Mouse (Mus musculus) heart, adult 2 months (tissue): Measurements from ENCODE around the gene Tmem141. TPM values are rescaled to one million over a fixed set of nuclear protein-coding genes. Genes with fewer than 3 reads are reported as not detected.

Experiments used
- DNase-seq, 2 experiments: peaks; one replicate each; pipeline ENCODE4 v3.0.0; 2021
- H3K27ac ChIP-seq: fragments of 200-600 bp; 2 replicates; pipeline ENCODE4 v1.8.1; 2022
- H3K27me3 ChIP-seq: fragments of 200-500 bp; 2 replicates; pipeline ENCODE4 v1.6.1; 2012; ENCODE audit warnings: mild to moderate bottlenecking, low read length, inconsistent platforms, mixed read lengths; ENCODE audit not compliant: control insufficient read depth, insufficient read depth
- H3K36me3 ChIP-seq: fragments of 200-500 bp; 2 replicates; pipeline ENCODE4 v1.6.1; 2012; ENCODE audit warnings: low read length, inconsistent platforms; ENCODE audit not compliant: control insufficient read depth, insufficient read depth
- H3K4me1 ChIP-seq: fragments of 200-500 bp; 2 replicates; pipeline ENCODE4 v1.6.1; 2011; ENCODE audit warnings: low read length; ENCODE audit not compliant: control insufficient read depth, insufficient read depth
- H3K4me3 ChIP-seq: fragments of 200-600 bp; 2 replicates; pipeline ENCODE4 v1.8.1; 2022
- H3K79me2 ChIP-seq: fragments of 200-500 bp; replicated peaks from 2 replicates; pipeline ENCODE4 v1.6.1; 2012; ENCODE audit warnings: mild to moderate bottlenecking, inconsistent platforms, low read length, moderate library complexity, mixed read lengths; ENCODE audit not compliant: control insufficient read depth, insufficient read depth
- H3K9ac ChIP-seq: fragments of 200-500 bp; 2 replicates; pipeline ENCODE4 v1.6.1; 2012; ENCODE audit warnings: low read depth, mild to moderate bottlenecking, control low read depth, inconsistent platforms, low read length, mixed read lengths
- CTCF ChIP-seq: fragments of 200-600 bp; IDR thresholded peaks from 2 replicates; pipeline ENCODE4 v1.8.1; 2022; ENCODE audit warnings: antibody characterized with exemption, mild to moderate bottlenecking, moderate library complexity
- EP300 ChIP-seq: fragments of 200-500 bp; IDR thresholded peaks from 2 replicates; pipeline ENCODE4 v1.6.1; 2011; ENCODE audit warnings: low read depth, low read length, control low read depth; ENCODE audit not compliant: insufficient read depth
- POLR2A ChIP-seq: fragments of 200-500 bp; IDR thresholded peaks from 2 replicates; pipeline ENCODE4 v1.6.1; 2011; ENCODE audit warnings: mild to moderate bottlenecking, low read depth, low read length, control low read depth; ENCODE audit not compliant: insufficient read depth
- WGBS: fragments of 180-500 bp; shearing (Covaris S2); methylation state at CpG from one replicate; pipeline ENCODE4 v1.1.7; 2018; 5-methylcytosine and 5-hydroxymethylcytosine counted together
- intact Hi-C: fragments of 180-260 bp; cut with DNase I; formaldehyde crosslinking; loops from one replicate; pipeline ENCODE4 v1.15.1; 2025
- polyA plus RNA-seq: library from polyadenylated mRNA; depleted of rRNA; stranded (reverse); fragments of >200 nt; gene quantifications from 2 replicates; pipeline ENCODE4 v1.2.3, GENCODE M21; 2012; rRNA removed
- total RNA-seq, 2 experiments: library from RNA; stranded (reverse); gene quantifications; 2 replicates each; pipeline ENCODE4 v1.2.3; 2021

Gene Tmem141
- total and polyA plus RNA-seq, 3 experiments = 29.4 to 49.2 (median 32.6) TPM

GRCm38 (mm10) chr2:25575432-25576027, 46.3 kb downstream of the Tmem141 start:
- Histone ChIP-seq H3K4me1 (peaks cover 4% of the 10 kb centered on the region), H3K27ac (peak overlapping the region; percentile 98), H3K79me2 (no peaks in the 10 kb centered on the region), H3K4me3 (peak overlapping the region; percentile 88), H3K9ac (peak overlapping the region; percentile 77), H3K27me3 (peaks cover 27% of the 10 kb centered on the region), H3K36me3 (no peaks in the 10 kb centered on the region)
- TF ChIP-seq POLR2A (no peak), CTCF (no peak), EP300 (no peak)
- 5% methylated on average over 21 of the region's 21 CpGs for WGBS
- peak; percentile 57 to 60 for DNase-seq
- intact Hi-C loops = no loop called here

GRCm38 (mm10) chr2:25574579-25575431, 47.0 kb downstream of the Tmem141 start, which contains the start of the genes Mamdc4 and Phpt1:
Mamdc4 (minus strand) TSS chr2:25574845.
Phpt1 (minus strand) TSS chr2:25575224.
- peak; percentile 81 for TF ChIP-seq POLR2A
- TF ChIP-seq EP300 = peak; percentile 41; the same call in 1 of the 2 replicates
- no peak for TF ChIP-seq CTCF
- peak within 1 kb of the TSS; percentile 98 for H3K27ac ChIP-seq
- WGBS = 1% methylated on average over 43 of the region's 45 CpGs
- peak within 1 kb of the TSS; percentile 88 for H3K9ac ChIP-seq
- no peaks in the 10 kb centered on the region for H3K36me3 ChIP-seq
- H3K4me1 ChIP-seq = peaks cover 1% of the 10 kb centered on the region
- H3K79me2 ChIP-seq = no peaks in the 10 kb centered on the region
- peaks cover 25% of the 10 kb centered on the region for H3K27me3 ChIP-seq
- peak; percentile 97 to 98 for DNase-seq
- intact Hi-C loops = no loop called here
- peak within 1 kb of the TSS; percentile 88 for H3K4me3 ChIP-seq

DNA sequence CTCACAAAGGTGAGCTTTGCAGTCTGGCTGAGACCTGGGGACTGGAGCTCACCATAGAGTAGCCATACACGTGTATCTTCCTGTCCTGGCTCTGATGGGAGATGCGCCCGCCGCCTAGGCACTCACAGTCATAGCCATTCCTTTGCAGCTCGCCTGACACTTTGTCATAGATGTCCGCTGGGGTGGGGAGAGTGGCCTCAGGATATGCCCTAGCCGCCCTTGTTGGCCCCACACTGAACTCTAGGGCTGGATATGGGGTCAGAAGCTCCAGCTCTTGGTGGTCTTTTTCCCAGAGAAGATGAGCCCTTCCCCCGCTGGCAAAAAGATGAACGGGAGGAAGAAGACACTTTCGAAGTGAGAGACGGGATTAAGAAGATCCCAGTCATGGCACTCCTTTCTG, 47.7 kb downstream of the Tmem141 start:
- H3K27ac ChIP-seq = peak overlapping the region; percentile 98
- WGBS = 11% methylated on average over 11 of the region's 11 CpGs

DNA sequence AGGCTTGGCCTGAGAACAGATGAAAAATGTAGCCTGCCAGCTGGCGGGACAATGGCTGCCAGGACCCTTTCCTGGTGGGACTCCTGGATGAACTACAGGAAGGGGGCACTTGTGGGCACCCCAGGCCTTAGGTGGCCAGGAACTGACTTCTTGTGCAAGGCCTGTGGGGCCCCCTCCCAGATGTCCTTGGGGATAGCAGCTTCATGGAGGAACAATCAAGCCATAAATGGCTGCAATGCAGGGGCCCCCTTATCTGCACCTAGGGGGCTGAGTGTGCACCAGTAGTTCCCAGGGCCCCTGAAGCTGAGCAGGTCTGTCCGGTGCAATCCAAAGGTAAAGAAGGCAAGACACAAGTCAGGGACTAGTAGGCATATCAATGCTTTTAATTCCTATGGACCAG, 48.7 kb downstream of the Tmem141 start:
- Histone ChIP-seq H3K27ac (no peak overlapping the region), H3K9ac (no peak overlapping the region), H3K27me3 (peaks cover 10% of the 10 kb centered on the region), H3K4me3 (no peak overlapping the region), H3K36me3 (no peaks in the 10 kb centered on the region), H3K4me1 (peaks cover 1% of the 10 kb centered on the region), H3K79me2 (no peaks in the 10 kb centered on the region)
- intact Hi-C loops = no loop called here
- DNase-seq = peak in 1 of 2 experiments; percentile 15
- 84% methylated on average over 2 of the region's 2 CpGs for WGBS
- TF ChIP-seq CTCF = no peak
- TF ChIP-seq EP300 = no peak
- TF ChIP-seq POLR2A = no peak

More for the DNA sequence above, 47.7 kb downstream of the Tmem141 start:
- Histone ChIP-seq H3K36me3 (no peaks in the 10 kb centered on the region), H3K9ac (peak overlapping the region; percentile 88), H3K4me3 (peak overlapping the region; percentile 88), H3K27me3 (peaks cover 19% of the 10 kb centered on the region), H3K79me2 (no peaks in the 10 kb centered on the region), H3K4me1 (peaks cover 1% of the 10 kb centered on the region)
- no peak for TF ChIP-seq CTCF
- no peak for TF ChIP-seq POLR2A
- TF ChIP-seq EP300 = no peak
- intact Hi-C loops = no loop called here
- peak in 1 of 2 experiments; percentile 31 for DNase-seq

- Histone ChIP-seq H3K27ac (no peak overlapping the region), H3K27me3 (no peaks in the 10 kb centered on the region), H3K36me3 (no peaks in the 10 kb centered on the region), H3K9ac (no peak overlapping the region), H3K4me1 (peaks cover 1% of the 10 kb centered on the region), H3K4me3 (no peak overlapping the region), H3K79me2 (no peaks in the 10 kb centered on the region)
- peak in 1 of 2 experiments; percentile 14 for DNase-seq
- 72% methylated on average over 4 of the region's 4 CpGs for WGBS
- intact Hi-C loops = no loop called here
- no peak for TF ChIP-seq CTCF
- TF ChIP-seq EP300 = no peak
- TF ChIP-seq POLR2A = no peak
Measured at GRCm38 (mm10) chr2:25571221-25571620, 50.6 kb downstream of the Tmem141 start.

Other genes with a start within 250 kb of the Tmem141 start
Only the 30 nearest of the 33 such genes appear.
- gene Npdc1, start 222.7 kb downstream of the Tmem141 start, total RNA-seq = 10 to 100 TPM; 21.3 to 30.4 TPM
- 47.8 and 52.2 TPM in 2 replicates for gene Npdc1, start 222.7 kb downstream of the Tmem141 start, polyA plus RNA-seq
- gene Fut7, start 198.7 kb downstream of the Tmem141 start, total RNA-seq = under 1 TPM in 1 of 2 experiments, not detected in 1; 0.11 TPM
- 0.43 TPM in 1 of 2 replicates, not detected in the other for gene Fut7, start 198.7 kb downstream of the Tmem141 start, polyA plus RNA-seq
- gene Abca2, start 193.3 kb downstream of the Tmem141 start, total RNA-seq = 10 to 100 TPM; 36.1 to 41.1 TPM
- 43.4 and 44.2 TPM in 2 replicates for gene Abca2, start 193.3 kb downstream of the Tmem141 start, polyA plus RNA-seq
- gene Clic3, start 165.2 kb downstream of the Tmem141 start, total RNA-seq = 1 to 10 TPM; 1.4 to 1.8 TPM
- 4.8 and 7.4 TPM in 2 replicates for gene Clic3, start 165.2 kb downstream of the Tmem141 start, polyA plus RNA-seq
- 10 to 100 TPM; 17.7 to 20.6 TPM for gene Paxx, start 160.9 kb downstream of the Tmem141 start, total RNA-seq
- gene Paxx, start 160.9 kb downstream of the Tmem141 start, polyA plus RNA-seq = 32.8 and 36.8 TPM in 2 replicates
- gene Ptgds, start 152.0 kb downstream of the Tmem141 start, total RNA-seq = 100 to 1,000 TPM; 472 to 774 TPM
- gene Ptgds, start 152.0 kb downstream of the Tmem141 start, polyA plus RNA-seq = 198 and 795 TPM in 2 replicates
- not detected for gene Lcn12, start 128.1 kb downstream of the Tmem141 start, total RNA-seq
- gene Lcn12, start 128.1 kb downstream of the Tmem141 start, polyA plus RNA-seq = not detected in 2 replicates
- 10 to 100 TPM; 82.7 to 84.8 TPM for gene Fbxw5, start 121.3 kb downstream of the Tmem141 start, total RNA-seq
- gene Fbxw5, start 121.3 kb downstream of the Tmem141 start, polyA plus RNA-seq = 32.9 and 41.0 TPM in 2 replicates
- gene C8g, start 120.3 kb downstream of the Tmem141 start, total RNA-seq = 1 to 10 TPM; 1.3 to 1.6 TPM
- 4.1 and 6.1 TPM in 2 replicates for gene C8g, start 120.3 kb downstream of the Tmem141 start, polyA plus RNA-seq
- gene Traf2, start 75.1 kb downstream of the Tmem141 start, total RNA-seq = 10 to 100 TPM; 13.5 to 15.8 TPM
- gene Traf2, start 75.1 kb downstream of the Tmem141 start, polyA plus RNA-seq = 10.8 and 15.1 TPM in 2 replicates
- 100 to 1,000 TPM; 211 to 222 TPM for gene Edf1, start 64.2 kb downstream of the Tmem141 start, total RNA-seq
- gene Edf1, start 64.2 kb downstream of the Tmem141 start, polyA plus RNA-seq = 81.9 and 110 TPM in 2 replicates
- gene Mamdc4, start 47.2 kb downstream of the Tmem141 start, total RNA-seq = 1 to 10 TPM in 1 of 2 experiments, under 1 TPM in 1; 0.60 to 2.2 TPM
- 1.6 and 8.5 TPM in 2 replicates for gene Mamdc4, start 47.2 kb downstream of the Tmem141 start, polyA plus RNA-seq
- 10 to 100 TPM; 52.6 to 69.9 TPM for gene Phpt1, start 46.8 kb downstream of the Tmem141 start, total RNA-seq
- 100 and 101 TPM in 2 replicates for gene Phpt1, start 46.8 kb downstream of the Tmem141 start, polyA plus RNA-seq
- under 1 TPM; 0.05 to 0.36 TPM for gene Ajm1, start 40.2 kb downstream of the Tmem141 start, total RNA-seq
- gene Ajm1, start 40.2 kb downstream of the Tmem141 start, polyA plus RNA-seq = 0.15 and 1.1 TPM in 2 replicates
- gene Rabl6, start 13.5 kb downstream of the Tmem141 start, total RNA-seq = 10 to 100 TPM; 61.2 to 65.3 TPM
- gene Rabl6, start 13.5 kb downstream of the Tmem141 start, polyA plus RNA-seq = 48.8 and 56.0 TPM in 2 replicates
- not detected for gene Ccdc183, start 4.3 kb downstream of the Tmem141 start, total RNA-seq
- not detected in 2 replicates for gene Ccdc183, start 4.3 kb downstream of the Tmem141 start, polyA plus RNA-seq
- 1 to 10 TPM; 4.8 to 6.8 TPM for gene Fcna, start 6.0 kb upstream of the Tmem141 start, total RNA-seq
- 3.4 and 4.0 TPM in 2 replicates for gene Fcna, start 6.0 kb upstream of the Tmem141 start, polyA plus RNA-seq
- gene Lcn8, start 31.1 kb upstream of the Tmem141 start, total RNA-seq = 1 to 10 TPM in 1 of 2 experiments, under 1 TPM in 1; 0.98 to 1.2 TPM
- gene Lcn8, start 31.1 kb upstream of the Tmem141 start, polyA plus RNA-seq = 0.20 TPM in 1 of 2 replicates, not detected in the other
- not detected for gene Lcn5, start 35.9 kb upstream of the Tmem141 start, total RNA-seq
- gene Lcn5, start 35.9 kb upstream of the Tmem141 start, polyA plus RNA-seq = not detected in 2 replicates
- gene Lcn6, start 54.8 kb upstream of the Tmem141 start, total RNA-seq = not detected
- gene Lcn6, start 54.8 kb upstream of the Tmem141 start, polyA plus RNA-seq = not detected in 2 replicates
- not detected for gene Lcn10, start 60.7 kb upstream of the Tmem141 start, total RNA-seq
- not detected in 2 replicates for gene Lcn10, start 60.7 kb upstream of the Tmem141 start, polyA plus RNA-seq
- not detected for gene Obp2a, start 78.0 kb upstream of the Tmem141 start, total RNA-seq
- not detected in 2 replicates for gene Obp2a, start 78.0 kb upstream of the Tmem141 start, polyA plus RNA-seq
- 10 to 100 TPM; 12.7 to 14.8 TPM for gene Bmyc, start 84.7 kb upstream of the Tmem141 start, total RNA-seq
- 11.9 and 21.2 TPM in 2 replicates for gene Bmyc, start 84.7 kb upstream of the Tmem141 start, polyA plus RNA-seq
- not detected for gene Obp2b, start 115.0 kb upstream of the Tmem141 start, total RNA-seq
- not detected in 2 replicates for gene Obp2b, start 115.0 kb upstream of the Tmem141 start, polyA plus RNA-seq
- gene Lcn3, start 143.6 kb upstream of the Tmem141 start, total RNA-seq = not detected
- gene Lcn3, start 143.6 kb upstream of the Tmem141 start, polyA plus RNA-seq = not detected in 2 replicates
- gene Lcn11, start 155.0 kb upstream of the Tmem141 start, total RNA-seq = not detected
- not detected in 2 replicates for gene Lcn11, start 155.0 kb upstream of the Tmem141 start, polyA plus RNA-seq
- gene Gm13539, start 160.3 kb upstream of the Tmem141 start, total RNA-seq = not detected
- gene Gm13539, start 160.3 kb upstream of the Tmem141 start, polyA plus RNA-seq = not detected in 2 replicates
- gene Glt6d1, start 193.8 kb upstream of the Tmem141 start, total RNA-seq = not detected
- gene Glt6d1, start 193.8 kb upstream of the Tmem141 start, polyA plus RNA-seq = not detected in 2 replicates
- gene Lcn9, start 201.1 kb upstream of the Tmem141 start, total RNA-seq = not detected
- gene Lcn9, start 201.1 kb upstream of the Tmem141 start, polyA plus RNA-seq = not detected in 2 replicates
- not detected for gene Sohlh1, start 225.2 kb upstream of the Tmem141 start, total RNA-seq
- not detected in 2 replicates for gene Sohlh1, start 225.2 kb upstream of the Tmem141 start, polyA plus RNA-seq